Mouse (Mus musculus) CH12F3 (cell line): Measurements from ENCODE around the gene S100pbp.

Experiments used
- in situ Hi-C: fragments of 300-500 bp; cut with MboI; formaldehyde crosslinking; loops from 2 replicates; pipeline ENCODE4 v1.14.3; 2020; ENCODE audit warnings: low sequenced_read_pairs

The S100pbp gene

GRCm38 (mm10) chr4:129130755-129131303, 58.7 kb downstream of the S100pbp start:
- in situ Hi-C loops = no loop called here

GRCm38 (mm10) chr4:129130149-129130548, 59.4 kb downstream of the S100pbp start:
- in situ Hi-C loops = no loop called here

- in situ Hi-C loops = no loop called here
Measured at GRCm38 (mm10) chr4:129129387-129129786, 60.1 kb downstream of the S100pbp start.

- in situ Hi-C loops = no loop called here
Measured at GRCm38 (mm10) chr4:129128582-129129338, 60.8 kb downstream of the S100pbp start.

GRCm38 (mm10) chr4:129125736-129126451, 63.6 kb downstream of the S100pbp start:
- in situ Hi-C loops = no loop called here

- in situ Hi-C loops = no loop called here
Measured at GRCm38 (mm10) chr4:129124652-129125146, 64.8 kb downstream of the S100pbp start.

GRCm38 (mm10) chr4:129122719-129123118, 66.8 kb downstream of the S100pbp start:
- in situ Hi-C loops = no loop called here

- in situ Hi-C loops = no loop called here
Measured at GRCm38 (mm10) chr4:129122107-129122506, 67.4 kb downstream of the S100pbp start.

- in situ Hi-C loops = no loop called here
Measured at GRCm38 (mm10) chr4:129121569-129122086, 67.9 kb downstream of the S100pbp start, which contains the start of gene Hpca. Gene Hpca, minus strand, starts transcription at chr4:129122036.

GRCm38 (mm10) chr4:129120520-129121445, 68.7 kb downstream of the S100pbp start:
- in situ Hi-C loops = no loop called here

GRCm38 (mm10) chr4:129119708-129120107, 69.8 kb downstream of the S100pbp start:
- in situ Hi-C loops = no loop called here

- in situ Hi-C loops = no loop called here
Measured at GRCm38 (mm10) chr4:129117720-129118510, 71.6 kb downstream of the S100pbp start.

GRCm38 (mm10) chr4:129116703-129117102, 72.8 kb downstream of the S100pbp start:
- in situ Hi-C loops = no loop called here

- in situ Hi-C loops = no loop called here
Measured at GRCm38 (mm10) chr4:129113083-129113988, 76.2 kb downstream of the S100pbp start.

- in situ Hi-C loops = no loop called here
Measured at GRCm38 (mm10) chr4:129112231-129112630, 77.3 kb downstream of the S100pbp start.

GRCm38 (mm10) chr4:129111350-129111749, 78.2 kb downstream of the S100pbp start:
- in situ Hi-C loops = no loop called here

- in situ Hi-C loops = no loop called here
Measured at GRCm38 (mm10) chr4:129110804-129111203, 78.7 kb downstream of the S100pbp start.

GRCm38 (mm10) chr4:129108624-129109023, 80.9 kb downstream of the S100pbp start:
- in situ Hi-C loops = no loop called here
